Mouse (Mus musculus): ENCODE data around the gene Pex13.
"Not testable (repeated sequence)": the region's sequence is repeated elsewhere in the genome, so short reads cannot be mapped to it uniquely, and the experiment has no call there.

Gene Pex13

DNA sequence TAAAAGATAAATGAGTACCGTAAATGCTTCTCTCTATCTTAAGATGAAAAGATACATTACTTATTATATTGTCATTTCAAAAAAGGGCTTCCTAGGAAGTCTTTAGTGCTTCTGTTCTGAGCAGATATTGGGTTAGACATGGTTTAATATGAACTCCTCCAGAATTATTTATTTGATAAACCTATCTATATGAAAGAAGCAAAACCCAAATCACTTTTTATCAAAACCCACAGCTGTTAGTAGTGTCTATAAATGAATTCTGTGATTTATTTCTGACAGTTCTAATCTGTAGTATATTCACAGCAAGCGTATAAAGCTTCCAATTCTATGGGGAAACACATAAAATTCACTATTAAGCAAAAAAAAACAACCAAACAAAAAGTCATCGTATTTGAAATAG lies 17.9 kb downstream of the Pex13 start:
- in situ Hi-C loops (cut with MseI, MboI), result no loop called here

DNA sequence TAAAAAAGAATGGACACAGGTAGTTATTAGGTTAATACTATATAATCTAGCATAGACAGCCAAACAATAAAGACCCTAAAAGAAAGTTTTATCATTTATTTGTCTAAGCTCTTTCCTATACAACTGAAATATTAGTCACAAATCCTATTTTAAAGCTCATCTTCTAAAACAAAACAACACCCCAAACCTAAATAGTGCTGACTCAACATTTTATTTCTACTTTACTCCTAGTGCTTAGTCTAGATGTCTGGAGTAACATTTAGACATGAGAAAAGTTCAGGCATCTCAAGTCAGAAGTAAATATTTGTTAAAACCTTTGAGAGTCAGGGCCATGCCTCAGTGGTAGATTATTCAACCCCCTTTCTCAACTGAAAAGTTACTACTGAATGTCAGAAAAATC lies 18.3 kb downstream of the Pex13 start:
- in situ Hi-C loops (cut with MseI, MboI), result no loop called here

DNA sequence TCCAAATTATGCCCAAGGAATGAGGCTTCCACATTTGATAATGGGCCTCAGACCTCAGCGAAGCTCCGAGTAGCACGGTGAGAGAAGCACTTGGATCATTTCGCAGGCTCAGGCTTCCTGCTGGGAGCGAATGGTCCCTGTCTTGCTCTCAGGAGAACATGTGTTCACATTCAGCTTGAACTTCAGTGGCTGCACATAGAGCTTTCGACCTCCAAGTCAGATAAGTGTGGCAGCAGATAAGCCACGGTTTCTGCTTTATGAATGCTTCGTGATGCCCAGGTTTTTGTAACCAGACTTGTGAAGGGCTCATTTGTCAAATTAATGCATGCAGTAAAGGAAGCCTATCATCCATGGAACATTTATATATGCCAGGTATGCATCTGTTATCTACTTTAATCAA lies 31.2 kb downstream of the Pex13 start:
- in situ Hi-C loops (cut with MseI, MboI), result no loop called here

DNA sequence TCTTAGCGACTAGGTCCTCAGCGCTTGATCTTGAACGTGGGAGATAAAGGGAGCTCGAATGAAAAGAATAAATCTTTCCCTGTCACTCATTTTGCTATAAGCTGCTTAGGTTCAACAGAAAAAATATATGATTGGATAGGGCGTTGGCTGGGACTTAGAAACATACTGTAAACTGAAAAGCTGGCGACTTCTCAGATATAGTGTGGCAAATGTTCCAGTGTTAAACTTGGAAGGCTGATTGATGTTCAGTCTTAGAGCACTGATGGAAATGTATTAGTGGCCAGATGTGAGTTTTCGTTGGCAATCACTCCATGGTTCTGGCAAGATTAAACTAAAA lies 31.9 kb downstream of the Pex13 start:
- in situ Hi-C loops (cut with MseI, MboI), result no loop called here

DNA sequence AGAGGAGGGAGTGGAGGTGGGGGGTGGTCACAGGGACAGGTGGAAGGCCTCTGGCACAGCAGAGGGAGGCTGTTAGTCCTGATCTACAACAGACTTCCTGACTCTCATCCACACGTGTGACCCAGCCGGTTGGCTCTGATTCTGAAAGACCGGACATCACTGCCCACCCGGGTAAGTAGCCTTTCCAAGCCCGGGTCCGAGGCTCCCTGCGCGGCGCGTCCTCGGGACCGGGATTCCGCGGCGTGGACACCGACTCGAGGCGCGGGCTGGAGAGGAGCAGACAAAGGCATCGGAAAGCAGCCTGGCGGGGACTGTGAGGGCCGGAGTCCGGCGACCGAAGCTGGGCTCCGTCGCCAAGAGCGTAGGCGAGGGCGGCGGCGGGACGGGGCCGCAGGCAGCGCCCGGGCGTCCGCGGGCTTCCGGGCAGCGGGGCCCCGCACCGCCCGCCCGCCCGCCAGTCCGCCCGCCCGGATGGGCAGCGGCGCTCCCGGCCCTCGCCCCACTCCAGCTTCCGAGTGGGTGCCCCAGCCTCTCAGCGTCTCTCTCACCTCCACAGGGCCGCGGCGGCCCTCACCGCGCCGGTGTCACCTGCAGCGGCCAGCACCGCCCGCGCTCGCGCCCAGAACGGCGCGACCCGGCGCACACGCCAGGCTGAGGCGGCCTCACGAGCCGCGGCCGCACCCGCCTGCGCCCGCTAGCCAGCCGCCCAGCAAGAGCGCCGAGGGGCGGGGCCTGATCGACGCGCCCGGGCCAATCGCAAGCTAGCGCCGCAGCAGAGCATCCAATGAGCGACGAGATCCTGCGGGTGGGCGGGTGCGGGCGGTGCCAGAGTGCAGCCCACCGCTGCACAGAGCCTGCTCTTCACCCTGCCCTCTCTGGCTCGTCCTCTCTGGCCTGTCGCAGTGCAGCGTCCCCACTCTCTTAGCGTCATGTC lies 32.5 kb downstream of the Pex13 start, which contains the start of gene 0610010F05Rik:
Gene 0610010F05Rik (minus strand): TSS at position 695 of the 934 bp plus-strand sequence.
- in situ Hi-C loops (cut with MseI, MboI), result no loop called here

DNA sequence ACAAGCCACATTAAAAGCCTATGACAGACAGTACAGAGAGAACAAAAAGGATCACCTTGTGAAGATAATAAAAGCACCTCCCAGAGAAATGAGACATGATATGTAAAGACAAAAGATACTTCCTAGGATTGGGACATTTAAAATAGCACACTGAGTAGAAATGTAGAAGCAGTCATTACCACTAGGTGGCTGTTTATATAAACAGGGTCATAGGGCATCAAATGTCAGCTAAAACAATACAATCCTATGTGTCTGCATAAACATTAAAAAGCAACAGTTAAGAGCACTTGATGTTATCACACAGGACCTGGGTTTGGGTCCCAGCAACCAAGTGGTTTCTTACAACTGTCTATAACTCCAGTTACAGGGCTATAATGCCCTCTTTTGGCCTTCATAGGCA lies 35.1 kb downstream of the Pex13 start:
- in situ Hi-C loops (cut with MseI, MboI), result no loop called here

DNA sequence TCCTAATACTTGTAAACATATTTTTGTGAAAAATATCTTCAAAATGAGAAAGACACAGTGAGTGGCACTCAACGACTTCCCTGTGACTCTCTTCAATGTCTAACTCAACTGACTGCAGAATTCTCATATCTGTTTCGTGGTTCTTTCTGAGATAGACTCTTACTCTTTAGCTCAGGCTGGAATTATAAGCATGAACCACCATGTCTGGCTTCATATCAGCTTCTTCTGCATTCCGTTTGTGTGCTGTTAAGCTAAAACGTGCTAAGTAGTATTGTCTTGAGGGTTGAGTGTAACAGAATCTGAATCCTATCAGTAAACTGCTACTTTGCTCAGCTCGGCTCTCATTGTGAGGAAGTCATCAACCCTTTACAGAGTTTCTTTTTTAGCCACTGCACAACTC lies 46.8 kb downstream of the Pex13 start:
- in situ Hi-C loops (cut with MseI, MboI), result no loop called here

DNA sequence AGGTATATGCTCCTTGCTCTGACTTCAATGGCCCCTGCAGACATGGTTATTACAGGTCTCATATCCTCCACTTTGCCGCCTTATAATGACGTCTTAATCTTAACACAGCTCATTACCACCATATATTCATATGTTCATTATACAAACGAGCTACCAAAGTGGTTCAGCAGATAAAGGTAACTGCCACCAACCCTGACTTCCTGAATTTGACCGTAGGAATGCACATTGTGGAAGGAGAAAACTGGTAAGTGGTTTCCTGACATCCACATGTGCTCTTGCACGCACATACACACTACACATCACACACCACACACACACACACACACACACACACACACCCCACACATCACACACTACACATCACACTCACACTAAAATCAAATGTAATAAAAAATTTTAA lies 51.2 kb downstream of the Pex13 start:
- in situ Hi-C loops (cut with MseI, MboI), result no loop called here

DNA sequence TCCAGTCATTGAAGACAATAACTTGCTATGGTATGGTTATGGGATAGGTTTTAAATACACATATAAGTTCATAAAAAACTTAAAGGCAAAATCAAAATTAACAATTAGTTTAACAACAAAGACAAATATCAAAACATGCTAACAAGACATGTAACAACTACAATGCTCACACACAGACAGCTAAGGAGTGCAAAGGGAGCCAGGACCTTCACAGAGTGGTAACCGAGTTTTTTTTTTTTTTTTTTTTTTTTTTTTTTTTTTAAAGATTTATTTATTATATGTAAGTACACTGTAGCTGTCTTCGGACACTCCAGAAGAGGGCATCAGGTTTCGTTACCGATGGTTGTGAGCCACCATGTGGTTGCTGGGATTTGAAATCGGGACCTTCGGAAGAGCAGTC lies 58.5 kb downstream of the Pex13 start:
- in situ Hi-C loops (cut with MseI, MboI), result not testable (repeated sequence)

All from mouse trophoblast stem cell (cell line).